Mouse (Mus musculus) heart, embryonic 13.5 days (tissue): ENCODE measurements at regions not wholly inside any gene's neighbourhood (a gene's known extent, or its start where the extent isn't known, plus 50 kb on each side); places are given as distances from the start of the nearest gene placed in this dataset.

Source experiments
- ATAC-seq: fragments of 200-750 bp; cut with Nextera tagmentation; 2 replicates; pipeline ENCODE4 v1.8.0; 2017; ENCODE audit warnings: moderate TSS enrichment; ENCODE audit not compliant: insufficient number of reproducible peaks, low FRiP score, low TSS enrichment; ENCODE audit errors: extremely low read depth
- H3K27ac ChIP-seq: fragments of 300-500 bp; sonication (generic); replicated peaks from 2 replicates; pipeline ENCODE4 v1.5.1; 2015; ENCODE audit warnings: moderate library complexity, mild to moderate bottlenecking, inconsistent platforms
- H3K27me3 ChIP-seq: fragments of 300-500 bp; sonication (generic); replicated peaks from 2 replicates; pipeline ENCODE4 v1.6.1; 2015; ENCODE audit warnings: mild to moderate bottlenecking, inconsistent platforms
- H3K36me3 ChIP-seq: fragments of 300-500 bp; sonication (generic); 2 replicates; pipeline ENCODE4 v1.6.1; 2015; ENCODE audit warnings: mild to moderate bottlenecking, inconsistent platforms
- H3K4me1 ChIP-seq: fragments of 300-500 bp; sonication (generic); 2 replicates; pipeline ENCODE4 v1.6.1; 2015; ENCODE audit warnings: inconsistent platforms
- H3K4me2 ChIP-seq: fragments of 300-500 bp; sonication (generic); 2 replicates; pipeline ENCODE4 v1.6.1; 2015; ENCODE audit warnings: inconsistent platforms, mild to moderate bottlenecking, moderate library complexity
- H3K4me3 ChIP-seq: fragments of 300-500 bp; sonication (generic); 2 replicates; pipeline ENCODE4 v1.5.1; 2015; ENCODE audit warnings: moderate library complexity, mild to moderate bottlenecking, inconsistent platforms
- H3K9ac ChIP-seq: fragments of 300-500 bp; sonication (generic); 2 replicates; pipeline ENCODE4 v1.6.1; 2015; ENCODE audit warnings: inconsistent platforms, mild to moderate bottlenecking, moderate library complexity
- H3K9me3 ChIP-seq: fragments of 300-500 bp; sonication (generic); 2 replicates; pipeline ENCODE4 v1.6.1; 2016; ENCODE audit warnings: inconsistent platforms
- WGBS: fragments of 180-500 bp; shearing (Covaris S2); methylation state at CpG from one replicate; pipeline ENCODE4 v1.1.7; 2015; ENCODE audit warnings: mixed read lengths; 5-methylcytosine and 5-hydroxymethylcytosine counted together

DNA sequence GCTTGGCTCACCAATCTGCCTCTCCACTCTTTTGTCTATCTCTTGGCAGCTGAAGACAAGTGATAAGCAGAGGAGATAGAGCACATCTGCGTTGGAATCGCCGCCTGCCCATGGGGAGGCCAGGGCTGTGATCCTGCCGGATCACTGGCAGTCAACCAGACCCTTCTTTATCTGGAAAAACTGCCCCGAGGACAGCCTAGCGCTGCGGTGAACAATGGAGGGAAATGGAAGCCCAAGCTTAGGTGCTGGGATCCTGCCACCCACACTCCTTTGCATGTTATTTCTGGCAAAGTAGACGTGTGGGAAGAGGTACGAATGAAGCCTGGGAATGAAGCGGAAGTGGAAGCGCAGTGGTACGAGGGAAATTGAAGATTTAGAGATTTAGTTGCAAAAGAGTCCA lies 112.8 kb downstream of the Rassf10 start:
- Histone ChIP-seq H3K4me2 (peak overlapping the region; percentile 42), H3K27me3 (peaks cover 5% of the 10 kb centered on the region; the same call in 1 of the 2 replicates), H3K4me1 (peaks cover 18% of the 10 kb centered on the region), H3K9me3 (no peaks in the 10 kb centered on the region), H3K27ac (peak overlapping the region; percentile 61), H3K36me3 (no peaks in the 10 kb centered on the region), H3K4me3 (0 out of 2 replicates have a peak overlapping the region, but pooled peaks have one; percentile 1), H3K9ac (no peak overlapping the region)
- WGBS: 19% methylated on average over 12 of the region's 12 CpGs
- no peak for ATAC-seq

DNA sequence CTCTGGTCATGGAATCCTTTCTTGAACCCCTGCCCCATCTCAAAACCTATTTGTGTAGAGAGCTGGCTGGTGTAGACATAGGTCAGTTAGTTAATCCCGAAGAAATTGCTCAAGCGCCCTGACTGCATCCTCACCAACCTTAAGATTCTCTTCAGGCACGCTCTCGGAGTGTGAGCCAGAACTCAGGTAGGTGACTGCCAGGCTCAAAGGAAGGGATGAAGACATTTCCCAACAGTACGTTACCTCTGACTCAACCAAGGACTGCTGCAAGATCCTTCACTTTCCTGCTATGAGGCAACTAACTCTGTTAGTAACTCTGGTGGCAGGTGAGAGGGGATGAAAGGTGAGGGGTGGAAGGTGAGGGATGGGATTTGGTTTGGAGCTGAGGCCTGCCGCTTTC lies 114.5 kb downstream of the Rassf10 start:
- H3K9ac ChIP-seq: no peak overlapping the region
- no peak for ATAC-seq
- H3K4me1 ChIP-seq: peaks cover 18% of the 10 kb centered on the region
- no peaks in the 10 kb centered on the region for H3K36me3 ChIP-seq
- H3K27me3 ChIP-seq: peaks cover 5% of the 10 kb centered on the region; the same call in 1 of the 2 replicates
- no peak overlapping the region for H3K4me2 ChIP-seq
- no peak overlapping the region for H3K27ac ChIP-seq
- 87% methylated on average over 6 of the region's 6 CpGs for WGBS
- no peaks in the 10 kb centered on the region for H3K9me3 ChIP-seq
- no peak overlapping the region for H3K4me3 ChIP-seq

DNA sequence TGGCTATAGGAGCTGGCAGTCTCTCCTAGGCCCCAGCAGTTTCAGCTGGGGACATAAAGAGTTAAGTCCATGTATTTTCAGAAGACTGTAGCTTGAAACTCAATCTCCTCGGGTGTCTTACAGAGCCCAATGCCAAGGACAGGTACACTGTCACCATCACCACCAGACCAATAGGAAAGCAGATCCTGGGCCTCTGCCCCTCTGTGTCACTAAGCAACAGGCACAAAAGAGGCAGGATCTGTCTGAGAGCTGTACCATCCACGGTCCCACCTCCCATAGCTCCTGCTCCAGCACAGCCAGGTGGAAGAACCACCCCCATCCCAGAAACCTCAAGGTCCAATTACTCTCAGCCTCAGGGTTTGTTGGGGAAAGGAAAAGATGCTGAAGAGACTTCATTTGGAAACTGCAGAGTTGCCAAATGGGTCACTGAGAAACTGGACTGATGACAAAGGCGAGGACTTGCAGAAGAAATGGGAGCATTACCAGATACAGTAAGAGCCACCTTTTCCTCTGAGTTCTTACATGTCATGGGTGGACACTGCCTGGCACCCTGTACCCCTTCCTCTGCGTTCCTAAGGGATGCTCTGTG lies 115.7 kb downstream of the Rassf10 start:
- peaks cover under 1% of the 10 kb centered on the region; the same call in 1 of the 2 replicates for H3K27me3 ChIP-seq
- H3K4me1 ChIP-seq: peaks cover 18% of the 10 kb centered on the region
- H3K27ac ChIP-seq: no peak overlapping the region
- WGBS: 70% methylated on average over 4 of the region's 4 CpGs
- no peak overlapping the region for H3K4me2 ChIP-seq
- no peaks in the 10 kb centered on the region for H3K36me3 ChIP-seq
- no peak overlapping the region for H3K9ac ChIP-seq
- no peak for ATAC-seq
- H3K4me3 ChIP-seq: no peak overlapping the region
- no peaks in the 10 kb centered on the region for H3K9me3 ChIP-seq

DNA sequence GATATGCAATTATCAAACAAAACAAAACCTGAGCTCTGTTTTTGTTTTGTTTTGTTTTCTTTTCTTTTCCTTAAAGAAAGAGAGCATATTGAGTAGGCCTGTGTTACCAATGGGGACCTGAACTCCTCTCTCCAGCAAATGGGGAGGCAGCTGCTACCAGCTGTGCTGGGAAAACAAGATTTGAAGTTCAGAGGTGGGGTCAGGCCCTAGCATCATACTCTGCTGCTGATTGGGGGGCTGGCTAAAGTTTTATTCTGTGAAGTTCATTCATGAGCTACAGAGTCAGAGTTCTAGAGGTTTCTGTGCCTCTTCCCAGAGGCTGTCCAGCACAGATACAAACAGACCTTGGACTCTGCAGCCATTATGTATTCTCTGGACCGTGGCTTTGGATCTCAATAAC lies 117.7 kb downstream of the Rassf10 start:
- 53% methylated on average over 1 of the region's 1 CpGs for WGBS
- no peak for ATAC-seq
- Histone ChIP-seq H3K36me3 (no peaks in the 10 kb centered on the region), H3K27me3 (no peaks in the 10 kb centered on the region; the same call in 1 of the 2 replicates), H3K9me3 (no peaks in the 10 kb centered on the region), H3K4me3 (no peak overlapping the region), H3K9ac (no peak overlapping the region), H3K4me1 (peaks cover 8% of the 10 kb centered on the region), H3K27ac (no peak overlapping the region), H3K4me2 (no peak overlapping the region)

DNA sequence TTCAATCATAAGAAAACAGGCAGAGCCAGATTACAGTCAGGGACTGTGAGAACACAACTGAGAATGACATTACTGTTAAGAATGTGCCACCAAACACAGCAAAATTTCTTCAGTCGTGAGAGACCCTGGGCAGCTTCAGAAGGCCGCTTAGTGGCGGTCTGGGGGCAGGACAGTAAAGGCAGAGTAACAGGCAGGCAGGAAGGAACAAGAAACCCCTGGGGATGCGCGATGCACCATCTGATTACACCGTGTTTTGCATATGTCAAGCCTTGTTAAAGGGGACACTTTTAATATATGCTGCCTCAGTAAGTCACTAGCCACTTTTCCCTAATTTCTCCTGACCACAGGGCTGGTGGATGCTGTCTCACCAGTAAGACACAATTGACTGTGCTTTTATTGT lies 120.0 kb downstream of the Rassf10 start:
- Histone ChIP-seq H3K9me3 (no peaks in the 10 kb centered on the region), H3K4me3 (no peak overlapping the region), H3K27ac (no peak overlapping the region), H3K4me2 (no peak overlapping the region), H3K27me3 (no peaks in the 10 kb centered on the region; the same call in 1 of the 2 replicates), H3K36me3 (no peaks in the 10 kb centered on the region), H3K4me1 (no peaks in the 10 kb centered on the region), H3K9ac (no peak overlapping the region)
- 59% methylated on average over 6 of the region's 6 CpGs for WGBS
- no peak for ATAC-seq

DNA sequence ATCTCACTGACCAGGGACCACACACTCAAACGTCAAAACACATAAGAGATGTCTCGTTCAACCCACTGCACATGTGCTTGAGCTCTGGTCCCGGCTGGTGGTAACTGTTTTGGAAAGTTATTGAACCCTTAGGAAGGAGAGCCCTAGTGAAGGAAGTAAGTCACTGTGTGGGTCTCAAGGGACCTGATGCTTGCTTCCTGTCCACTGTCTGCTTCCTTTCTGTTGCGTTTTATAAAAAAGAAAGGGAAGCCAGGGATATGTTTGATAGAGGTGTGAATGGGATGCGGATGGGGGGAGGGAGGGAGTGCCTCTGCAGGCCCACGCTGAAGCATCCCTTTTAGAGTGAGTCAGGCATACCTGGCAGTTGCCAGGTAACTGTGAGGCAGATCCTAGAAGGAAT lies 121.6 kb downstream of the Rassf10 start:
- H3K36me3 ChIP-seq: no peaks in the 10 kb centered on the region
- H3K9ac ChIP-seq: no peak overlapping the region
- H3K27me3 ChIP-seq: no peaks in the 10 kb centered on the region
- H3K4me2 ChIP-seq: no peak overlapping the region
- 52% methylated on average over 6 of the region's 6 CpGs for WGBS
- ATAC-seq: no peak
- no peak overlapping the region for H3K4me3 ChIP-seq
- no peaks in the 10 kb centered on the region for H3K9me3 ChIP-seq
- H3K4me1 ChIP-seq: peaks cover 3% of the 10 kb centered on the region
- H3K27ac ChIP-seq: no peak overlapping the region

DNA sequence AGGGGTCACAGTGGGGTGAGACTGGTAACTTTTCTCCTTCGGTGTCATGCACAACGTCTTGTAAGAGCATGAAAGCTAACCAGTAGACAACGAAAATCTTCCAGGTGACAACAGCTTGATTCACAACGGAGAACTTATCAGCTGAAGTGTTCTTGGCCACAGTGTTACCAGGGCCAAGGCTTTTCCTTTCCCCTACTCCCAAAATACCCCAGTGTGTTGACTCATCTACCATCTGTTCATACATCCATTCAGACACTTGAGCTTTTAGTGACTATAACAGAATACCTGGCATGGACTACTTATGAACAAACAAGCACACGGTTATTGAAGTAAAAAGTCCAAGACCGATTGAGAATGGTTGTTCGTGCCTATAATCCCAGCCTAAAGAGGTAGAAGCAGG lies 122.5 kb downstream of the Rassf10 start:
- WGBS: 79% methylated on average over 7 of the region's 7 CpGs
- Histone ChIP-seq H3K9ac (no peak overlapping the region), H3K4me1 (peaks cover 12% of the 10 kb centered on the region), H3K4me3 (no peak overlapping the region), H3K27me3 (no peaks in the 10 kb centered on the region), H3K36me3 (no peaks in the 10 kb centered on the region), H3K4me2 (no peak overlapping the region), H3K27ac (no peak overlapping the region), H3K9me3 (no peaks in the 10 kb centered on the region)
- ATAC-seq: no peak

DNA sequence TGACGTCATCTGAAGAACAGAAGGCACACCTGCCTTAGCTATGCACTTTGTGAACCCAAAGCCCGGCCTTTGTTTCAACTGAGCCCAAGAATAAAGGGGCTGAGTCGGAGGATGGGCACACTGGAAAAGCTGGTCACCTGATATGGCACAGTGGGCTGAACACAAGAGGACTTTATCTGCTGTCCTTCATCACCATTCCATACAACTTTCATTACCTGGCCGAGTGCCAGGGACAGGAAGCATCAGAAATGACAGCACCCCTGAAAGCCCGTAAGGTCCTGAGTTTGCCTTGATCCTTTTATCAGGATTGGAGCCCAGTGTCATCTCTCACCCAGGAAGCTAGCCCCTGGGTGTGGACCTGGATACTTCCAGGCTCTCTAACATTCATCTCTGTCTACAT lies 126.1 kb upstream of the Arntl start:
- ATAC-seq: 0 out of 2 replicates have a peak, but pooled peaks have one; percentile 31
- H3K36me3 ChIP-seq: no peaks in the 10 kb centered on the region
- H3K4me3 ChIP-seq: no peak overlapping the region
- WGBS: 27% methylated on average over 5 of the region's 5 CpGs
- no peak overlapping the region for H3K9ac ChIP-seq
- peaks cover 29% of the 10 kb centered on the region for H3K4me1 ChIP-seq
- H3K4me2 ChIP-seq: no peak overlapping the region
- H3K9me3 ChIP-seq: no peaks in the 10 kb centered on the region
- 0 out of 2 replicates have a peak, but pooled peaks cover 8% of the 10 kb centered on the region for H3K27me3 ChIP-seq
- peak overlapping the region; percentile 39 for H3K27ac ChIP-seq

DNA sequence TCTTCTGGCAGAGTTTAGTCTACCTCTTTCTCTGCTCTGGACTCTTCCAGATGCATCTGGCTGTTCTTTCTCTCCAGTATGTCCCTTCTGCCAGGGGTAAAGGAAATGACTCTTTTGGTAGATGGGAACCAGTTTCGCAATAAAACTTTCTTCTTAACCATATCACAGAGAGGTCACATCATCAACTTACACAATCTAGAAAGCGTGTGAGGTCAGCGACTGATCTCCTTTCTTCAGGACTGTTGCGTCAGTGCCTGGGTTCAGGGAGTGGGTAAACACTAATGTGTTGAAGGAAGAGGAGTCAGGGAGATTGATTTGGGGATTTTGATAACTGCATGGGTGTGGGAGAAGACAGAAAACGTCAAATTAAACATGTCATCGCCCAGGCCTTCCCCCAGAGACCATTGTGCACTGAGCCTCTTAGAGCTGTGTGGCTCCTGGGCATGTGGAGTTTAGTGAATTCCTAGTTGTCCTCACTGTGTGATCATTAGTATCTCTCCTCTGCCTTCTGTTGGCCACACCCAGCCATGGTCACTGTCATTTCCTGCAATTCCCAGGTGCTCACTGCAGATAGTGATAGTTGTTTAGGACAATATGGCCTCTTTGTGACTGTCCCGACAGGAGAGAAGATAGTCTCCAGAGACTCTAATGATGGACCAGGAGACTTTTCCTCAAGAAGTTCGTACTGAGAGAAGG lies 122.2 kb upstream of the Arntl start:
- H3K4me3 ChIP-seq: no peak overlapping the region
- no peak for ATAC-seq
- 52% methylated on average over 8 of the region's 8 CpGs for WGBS
- H3K27me3 ChIP-seq: 0 out of 2 replicates have a peak, but pooled peaks cover 8% of the 10 kb centered on the region
- no peak overlapping the region for H3K27ac ChIP-seq
- no peaks in the 10 kb centered on the region for H3K9me3 ChIP-seq
- peaks cover 33% of the 10 kb centered on the region for H3K4me1 ChIP-seq
- no peak overlapping the region for H3K4me2 ChIP-seq
- H3K9ac ChIP-seq: no peak overlapping the region
- no peaks in the 10 kb centered on the region for H3K36me3 ChIP-seq

DNA sequence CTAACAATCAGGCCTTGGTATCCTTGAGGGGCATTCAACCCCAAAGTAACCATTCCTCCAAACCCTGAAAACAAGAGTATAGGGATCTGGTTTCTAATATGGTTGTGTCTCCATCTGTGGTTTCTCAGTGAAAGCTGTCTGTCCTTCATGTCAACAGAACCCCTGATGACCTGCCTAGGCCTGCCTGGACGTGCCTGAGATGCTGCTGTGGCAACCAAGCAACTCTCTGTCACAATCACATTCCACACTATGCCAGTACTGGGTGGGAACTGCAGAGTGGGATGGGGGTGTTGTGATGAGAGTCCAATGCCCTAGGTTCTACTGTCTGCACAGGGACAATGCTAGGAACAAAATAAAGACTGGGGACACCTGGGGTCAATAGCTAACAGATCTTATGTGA lies 121.1 kb upstream of the Arntl start:
- WGBS: 32% methylated on average over 1 of the region's 1 CpGs
- Histone ChIP-seq H3K27me3 (0 out of 2 replicates have a peak, but pooled peaks cover 8% of the 10 kb centered on the region), H3K4me1 (peaks cover 22% of the 10 kb centered on the region), H3K4me2 (no peak overlapping the region), H3K9me3 (no peaks in the 10 kb centered on the region), H3K36me3 (no peaks in the 10 kb centered on the region), H3K9ac (no peak overlapping the region), H3K27ac (no peak overlapping the region), H3K4me3 (no peak overlapping the region)
- no peak for ATAC-seq

DNA sequence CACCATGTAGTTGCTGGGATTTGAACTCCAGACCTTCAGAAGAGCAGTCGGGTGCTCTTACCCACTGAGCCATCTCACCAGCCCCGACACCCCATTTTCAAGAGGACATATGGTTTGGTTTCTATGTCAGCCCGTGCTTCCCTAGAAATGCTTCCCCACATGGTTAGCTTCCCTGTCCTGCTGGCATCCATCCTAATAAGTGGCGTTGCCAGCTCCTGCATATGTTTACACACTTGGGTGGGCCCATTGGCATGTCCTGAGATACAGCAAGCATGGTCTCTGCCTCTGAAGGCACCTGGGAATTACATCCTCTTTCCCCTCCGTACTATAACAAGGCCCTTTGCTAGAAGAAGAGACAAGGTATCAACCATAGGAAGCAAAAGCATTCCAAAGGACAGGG lies 119.6 kb upstream of the Arntl start:
- ATAC-seq: no peak
- Histone ChIP-seq H3K9me3 (no peaks in the 10 kb centered on the region), H3K4me1 (peaks cover 14% of the 10 kb centered on the region; the same call in 1 of the 2 replicates), H3K36me3 (no peaks in the 10 kb centered on the region), H3K4me2 (no peak overlapping the region), H3K27ac (no peak overlapping the region), H3K27me3 (0 out of 2 replicates have a peak, but pooled peaks cover 8% of the 10 kb centered on the region), H3K9ac (no peak overlapping the region), H3K4me3 (no peak overlapping the region)
- WGBS: 85% methylated on average over 5 of the region's 5 CpGs

DNA sequence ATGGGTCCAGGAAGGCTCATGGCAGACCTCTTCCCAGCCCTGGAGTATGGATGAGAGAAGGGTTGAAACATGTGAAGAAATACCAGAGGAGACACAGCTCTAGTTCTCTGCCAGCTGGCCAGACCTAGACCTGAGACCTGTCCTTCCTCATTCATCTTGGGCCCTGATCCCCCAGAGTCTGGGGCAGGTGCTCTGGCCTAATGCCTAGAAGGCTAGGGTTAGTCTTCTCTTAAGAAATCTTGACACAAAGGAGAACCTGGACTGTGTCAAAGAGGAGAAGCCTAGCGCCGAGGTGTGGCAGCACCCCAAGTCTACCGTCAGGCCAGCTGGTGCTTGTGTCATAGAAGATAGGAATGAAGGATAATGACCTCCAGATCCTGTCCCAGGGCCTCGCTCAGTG lies 118.2 kb upstream of the Arntl start:
- H3K9me3 ChIP-seq: no peaks in the 10 kb centered on the region
- 68% methylated on average over 4 of the region's 4 CpGs for WGBS
- H3K27ac ChIP-seq: no peak overlapping the region
- H3K27me3 ChIP-seq: 0 out of 2 replicates have a peak, but pooled peaks cover 5% of the 10 kb centered on the region
- H3K4me3 ChIP-seq: no peak overlapping the region
- H3K9ac ChIP-seq: no peak overlapping the region
- peaks cover 14% of the 10 kb centered on the region; the same call in 1 of the 2 replicates for H3K4me1 ChIP-seq
- no peak for ATAC-seq
- H3K36me3 ChIP-seq: no peaks in the 10 kb centered on the region
- H3K4me2 ChIP-seq: no peak overlapping the region
